Mouse (Mus musculus): ENCODE measurements around the gene Pde4b.

GRCm38 (mm10) chr4:102623789-102624611 lies 536.7 kb downstream of the Pde4b start:
- no peak for TF ChIP-seq CTCF (conservative IDR thresholded peaks at IDR 0.05; ENCODE audit: low read length)
- no peak for TF ChIP-seq POU5F1 (IDR thresholded peaks at IDR 0.05; ENCODE audit: borderline replicate concordance, low read length)
- no peak for TF ChIP-seq NANOG (IDR thresholded peaks at IDR 0.05; ENCODE audit: borderline replicate concordance, low read length)
